Mouse (Mus musculus) megakaryocyte, embryonic 14.5 days (primary cell): ENCODE data around the gene Fbxl7.

Source experiments
- FLI1 ChIP-seq: IDR thresholded peaks from 2 replicates; pipeline ENCODE4 v1.6.1; 2012; ENCODE audit warnings: low read length, inconsistent platforms, mixed read lengths
- GATA1 ChIP-seq: IDR thresholded peaks from 3 replicates; pipeline ENCODE4 v1.6.1; 2012; ENCODE audit warnings: mixed read lengths, low read length, inconsistent platforms, borderline replicate concordance

- TF ChIP-seq GATA1 (no peak), FLI1 (no peak)
Observed at GRCm38 (mm10) chr15:26730760-26731159, 164.6 kb downstream of the Fbxl7 start.
